Mouse (Mus musculus) limb, embryonic 10.5 days (tissue): Measurements from ENCODE around the gene Sema6b. TPM values are rescaled to one million over a fixed set of nuclear protein-coding genes. Genes with fewer than 3 reads are reported as not detected.
"Not testable (repeated sequence)": the region's sequence is repeated elsewhere in the genome, so short reads cannot be mapped to it uniquely, and the experiment has no call there.

Source experiments
- DNase-seq: peaks from one replicate; pipeline ENCODE4 v3.0.0-alpha.2; 2017; ENCODE audit warnings: low spot score
- H3K27ac ChIP-seq: fragments of 300-500 bp; sonication (generic); 2 replicates; pipeline ENCODE4 v1.5.1; 2016; ENCODE audit warnings: mild to moderate bottlenecking
- H3K27me3 ChIP-seq: fragments of 300-500 bp; sonication (generic); 2 replicates; pipeline ENCODE4 v1.6.1; 2016; ENCODE audit warnings: low read depth, mild to moderate bottlenecking; ENCODE audit not compliant: poor library complexity, severe bottlenecking
- H3K36me3 ChIP-seq: fragments of 300-500 bp; sonication (generic); 2 replicates; pipeline ENCODE4 v1.6.1; 2016; ENCODE audit warnings: mild to moderate bottlenecking, moderate library complexity
- H3K4me1 ChIP-seq: fragments of 300-500 bp; sonication (generic); 2 replicates; pipeline ENCODE4 v1.6.1; 2016
- H3K4me3 ChIP-seq: fragments of 300-500 bp; sonication (generic); 2 replicates; pipeline ENCODE4 v1.5.1; 2016; ENCODE audit warnings: mild to moderate bottlenecking, moderate library complexity
- H3K9me3 ChIP-seq: fragments of 300-500 bp; sonication (generic); replicated peaks from 2 replicates; pipeline ENCODE4 v1.6.1; 2016; ENCODE audit warnings: mild to moderate bottlenecking
- WGBS: fragments of 180-500 bp; shearing (Covaris S2); methylation state at CpG from one replicate; pipeline ENCODE4 v1.1.7; 2016; 5-methylcytosine and 5-hydroxymethylcytosine counted together
- polyA plus RNA-seq: library from polyadenylated mRNA; unstranded; fragments of >200 nt; fragmentation: Nextera tagmentation; extraction: Ambion mirVana; gene quantifications from 2 replicates; pipeline ENCODE4 v1.2.1, GENCODE M21; 2016

Gene Sema6b
- polyA plus RNA-seq, 1 experiment from 2014 or later = 1.0 TPM

- no peak overlapping the region for H3K4me3 ChIP-seq
- no peaks in the 10 kb centered on the region for H3K9me3 ChIP-seq
- no peak for DNase-seq
- 81% methylated on average over 6 of the region's 6 CpGs for WGBS
- H3K27me3 ChIP-seq = no peaks in the 10 kb centered on the region
- no peak overlapping the region for H3K27ac ChIP-seq
- peaks cover 7% of the 10 kb centered on the region for H3K36me3 ChIP-seq
- 0 out of 2 replicates have a peak, but pooled peaks cover 4% of the 10 kb centered on the region for H3K4me1 ChIP-seq
Observed at GRCm38 (mm10) chr17:56108334-56109044, 31.7 kb downstream of the Sema6b start.

- no peaks in the 10 kb centered on the region for H3K9me3 ChIP-seq
- H3K4me3 ChIP-seq = no peak overlapping the region
- H3K27me3 ChIP-seq = no peaks in the 10 kb centered on the region
- WGBS = 55% methylated on average over 2 of the region's 2 CpGs
- peaks cover 15% of the 10 kb centered on the region for H3K36me3 ChIP-seq
- H3K4me1 ChIP-seq = 0 out of 2 replicates have a peak, but pooled peaks cover 4% of the 10 kb centered on the region
- no peak for DNase-seq
- H3K27ac ChIP-seq = no peak overlapping the region
Observed at GRCm38 (mm10) chr17:56107736-56108135, 32.4 kb downstream of the Sema6b start.

GRCm38 (mm10) chr17:56106981-56107380, 33.2 kb downstream of the Sema6b start:
- DNase-seq = no peak
- WGBS = 68% methylated on average over 4 of the region's 4 CpGs
- no peak overlapping the region for H3K27ac ChIP-seq
- 0 out of 2 replicates have a peak, but pooled peaks cover 1% of the 10 kb centered on the region for H3K4me1 ChIP-seq
- H3K4me3 ChIP-seq = no peak overlapping the region
- no peaks in the 10 kb centered on the region for H3K27me3 ChIP-seq
- H3K9me3 ChIP-seq = no peaks in the 10 kb centered on the region
- H3K36me3 ChIP-seq = peaks cover 22% of the 10 kb centered on the region

- H3K27ac ChIP-seq, H3K4me3 ChIP-seq, DNase-seq, H3K9me3 ChIP-seq, H3K4me1 ChIP-seq, H3K27me3 ChIP-seq: not testable (repeated sequence)
- 99% methylated on average over 4 of the region's 4 CpGs for WGBS
- H3K36me3 ChIP-seq = peaks cover 28% of the 10 kb centered on the region
Observed at GRCm38 (mm10) chr17:56106436-56106835, 33.7 kb downstream of the Sema6b start.

- WGBS = 92% methylated on average over 3 of the region's 5 CpGs
- H3K9me3 ChIP-seq, H3K27me3 ChIP-seq, H3K4me3 ChIP-seq, H3K4me1 ChIP-seq, DNase-seq, H3K27ac ChIP-seq: not testable (repeated sequence)
- H3K36me3 ChIP-seq = peaks cover 44% of the 10 kb centered on the region
Observed at GRCm38 (mm10) chr17:56104821-56105220, 35.3 kb downstream of the Sema6b start.

GRCm38 (mm10) chr17:56103465-56104285, 36.5 kb downstream of the Sema6b start:
- no peaks in the 10 kb centered on the region for H3K9me3 ChIP-seq
- 95% methylated on average over 8 of the region's 8 CpGs for WGBS
- H3K36me3 ChIP-seq = peaks cover 55% of the 10 kb centered on the region
- H3K4me1 ChIP-seq = no peaks in the 10 kb centered on the region
- H3K4me3 ChIP-seq = no peak overlapping the region
- H3K27me3 ChIP-seq = no peaks in the 10 kb centered on the region
- DNase-seq = no peak
- no peak overlapping the region for H3K27ac ChIP-seq

- WGBS = 97% methylated on average over 9 of the region's 9 CpGs
- peaks cover 63% of the 10 kb centered on the region for H3K36me3 ChIP-seq
- H3K4me3 ChIP-seq = no peak overlapping the region
- no peak overlapping the region for H3K27ac ChIP-seq
- no peak for DNase-seq
- H3K27me3 ChIP-seq = no peaks in the 10 kb centered on the region
- H3K4me1 ChIP-seq = no peaks in the 10 kb centered on the region
- no peaks in the 10 kb centered on the region for H3K9me3 ChIP-seq
Observed at GRCm38 (mm10) chr17:56102927-56103326, 37.2 kb downstream of the Sema6b start.

GRCm38 (mm10) chr17:56102158-56102557, 38.0 kb downstream of the Sema6b start:
- Histone ChIP-seq H3K27me3 (no peaks in the 10 kb centered on the region), H3K4me1 (no peaks in the 10 kb centered on the region), H3K36me3 (peaks cover 70% of the 10 kb centered on the region), H3K9me3 (no peaks in the 10 kb centered on the region), H3K4me3 (no peak overlapping the region), H3K27ac (no peak overlapping the region)
- WGBS = 92% methylated on average over 5 of the region's 5 CpGs
- DNase-seq = no peak

GRCm38 (mm10) chr17:56100811-56101210, 39.3 kb downstream of the Sema6b start:
- H3K4me3 ChIP-seq = no peak overlapping the region
- no peak for DNase-seq
- no peaks in the 10 kb centered on the region for H3K4me1 ChIP-seq
- H3K36me3 ChIP-seq = peaks cover 84% of the 10 kb centered on the region
- H3K9me3 ChIP-seq = no peaks in the 10 kb centered on the region
- WGBS = 94% methylated on average over 3 of the region's 3 CpGs
- no peaks in the 10 kb centered on the region for H3K27me3 ChIP-seq
- no peak overlapping the region for H3K27ac ChIP-seq

- peaks cover 97% of the 10 kb centered on the region for H3K36me3 ChIP-seq
- H3K27ac ChIP-seq = no peak overlapping the region
- 93% methylated on average over 15 of the region's 15 CpGs for WGBS
- no peaks in the 10 kb centered on the region for H3K27me3 ChIP-seq
- H3K4me3 ChIP-seq = no peak overlapping the region
- no peak for DNase-seq
- no peaks in the 10 kb centered on the region for H3K4me1 ChIP-seq
- H3K9me3 ChIP-seq = no peaks in the 10 kb centered on the region
Observed at GRCm38 (mm10) chr17:56098711-56099572, 41.2 kb downstream of the Sema6b start.

- Histone ChIP-seq H3K4me3 (no peak overlapping the region), H3K27ac (no peak overlapping the region), H3K4me1 (no peaks in the 10 kb centered on the region), H3K9me3 (no peaks in the 10 kb centered on the region), H3K36me3 (peaks cover 96% of the 10 kb centered on the region), H3K27me3 (no peaks in the 10 kb centered on the region)
- no peak for DNase-seq
- WGBS = 93% methylated on average over 8 of the region's 8 CpGs
Observed at GRCm38 (mm10) chr17:56098180-56098579, 42.0 kb downstream of the Sema6b start.

- Histone ChIP-seq H3K4me3 (no peak overlapping the region), H3K27me3 (no peaks in the 10 kb centered on the region), H3K4me1 (no peaks in the 10 kb centered on the region), H3K27ac (no peak overlapping the region), H3K9me3 (no peaks in the 10 kb centered on the region), H3K36me3 (peaks cover 91% of the 10 kb centered on the region)
- DNase-seq = no peak
- 92% methylated on average over 12 of the region's 12 CpGs for WGBS
Observed at GRCm38 (mm10) chr17:56096883-56097282, 43.3 kb downstream of the Sema6b start.
